Mouse (Mus musculus) hematopoietic stem cell, adult 5-6 weeks (primary cell): ENCODE data around the gene Egr4. TPM values are rescaled to one million over a fixed set of nuclear protein-coding genes. Genes with fewer than 3 reads are reported as not detected.

Source experiments
- ATAC-seq, 2 experiments: fragments of 125-278 bp in 1 of 2; replicated peaks in 1 of 2; 2 replicates each; pipeline ENCODE4 v1.8.0; 2016 to 2017; ENCODE audit warnings: inconsistent platforms in 2 of 2, mild to moderate bottlenecking in 2 of 2, moderate number of reproducible peaks in 2 of 2, low read depth in 1 of 2, moderate TSS enrichment in 1 of 2; ENCODE audit not compliant: low FRiP score in 2 of 2, poor library complexity in 2 of 2, severe bottlenecking in 2 of 2, insufficient read depth in 1 of 2, low TSS enrichment in 1 of 2
- total RNA-seq: library from RNA; stranded (forward); fragments of 172-1452, 232-1000 nt; gene quantifications from 2 replicates; pipeline ENCODE4 v1.2.3, GENCODE M21; 2017

The Egr4 gene
- total RNA-seq, 1 experiment from 2014 or later = 0.10 TPM

DNA sequence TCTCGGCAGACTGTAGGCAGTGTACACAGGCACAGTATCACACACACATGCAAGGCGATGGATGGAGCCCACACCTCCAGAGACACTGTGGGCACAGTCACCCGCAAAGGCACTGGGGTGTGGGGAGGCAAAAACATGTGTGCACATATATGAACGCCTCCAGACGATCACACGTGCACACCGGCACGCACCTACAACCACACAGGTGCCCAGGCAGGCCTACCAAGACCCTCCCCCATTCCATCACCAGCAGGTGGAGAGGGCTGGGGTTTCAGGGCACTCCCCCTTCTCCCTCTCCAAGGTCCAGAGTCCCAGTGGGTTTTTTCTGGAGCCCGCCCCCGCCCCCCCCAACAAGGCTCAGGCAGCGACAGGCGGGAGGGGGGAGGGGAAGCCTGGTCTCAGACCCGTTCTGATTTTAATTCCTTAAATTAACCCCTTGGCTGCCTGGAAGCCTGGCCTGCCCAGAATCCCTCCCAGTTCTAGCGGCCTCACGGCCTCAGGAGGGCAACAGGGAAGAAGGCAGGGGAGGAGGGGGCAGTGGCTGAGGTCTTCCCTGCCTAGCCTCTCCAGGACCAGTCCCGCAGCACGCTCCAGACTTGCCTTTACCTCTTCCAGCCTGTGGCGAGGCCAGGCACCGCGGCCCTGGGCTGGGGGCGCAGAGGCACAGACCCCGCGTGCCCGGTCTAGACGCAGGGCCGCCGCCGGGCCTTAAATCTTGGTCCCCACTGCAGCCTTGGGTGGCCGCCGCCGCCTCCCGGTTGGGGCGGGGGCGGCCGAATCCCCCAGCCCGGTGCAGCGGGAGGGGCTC, 11.1 kb downstream of the Egr4 start:
- ATAC-seq = no peak

DNA sequence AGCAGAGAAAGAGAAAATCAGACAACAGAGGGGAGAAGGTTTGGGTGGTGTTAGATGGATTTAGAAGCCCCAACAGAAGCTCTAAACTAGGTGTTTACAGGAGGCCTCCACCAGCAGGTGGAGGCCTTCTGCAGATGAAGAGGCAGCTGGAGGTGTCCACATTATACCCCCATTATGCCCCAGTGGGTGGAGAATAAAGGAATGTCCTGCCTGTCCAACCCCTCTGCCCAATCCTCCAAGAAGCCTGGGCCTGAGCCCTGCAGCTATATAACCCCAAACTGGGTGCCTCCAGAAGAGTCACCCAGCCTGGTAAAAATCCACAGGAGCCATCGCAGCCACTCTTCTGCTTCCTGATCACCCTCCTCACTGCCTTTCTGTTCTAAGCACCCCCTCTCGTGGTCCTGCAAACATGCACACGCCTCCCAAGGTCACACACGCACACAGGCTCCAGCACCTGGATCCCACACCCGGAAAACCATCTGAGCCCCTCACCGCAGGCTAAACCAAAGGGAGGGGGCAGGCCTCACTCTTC, 11.8 kb downstream of the Egr4 start:
- ATAC-seq = no peak

DNA sequence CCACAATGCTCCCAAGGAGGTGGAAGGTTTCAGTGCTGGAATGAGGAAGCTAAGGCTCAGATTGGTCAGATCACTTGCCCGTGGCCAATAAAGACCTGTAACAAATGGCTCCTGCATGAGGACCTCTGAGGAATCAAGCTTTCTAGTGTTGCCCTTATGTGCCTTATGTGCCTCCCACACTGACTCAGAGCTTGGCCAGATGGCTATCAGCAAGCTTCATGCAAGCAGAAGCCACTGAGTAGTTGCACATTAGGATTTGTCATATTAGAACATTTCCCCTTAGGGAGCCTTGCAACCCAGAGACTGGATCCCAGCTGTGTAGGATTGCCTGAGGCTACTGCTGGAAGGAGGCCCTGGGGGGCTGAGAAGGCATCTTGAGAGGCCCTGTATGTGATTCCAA, 13.0 kb downstream of the Egr4 start:
- no peak for ATAC-seq

DNA sequence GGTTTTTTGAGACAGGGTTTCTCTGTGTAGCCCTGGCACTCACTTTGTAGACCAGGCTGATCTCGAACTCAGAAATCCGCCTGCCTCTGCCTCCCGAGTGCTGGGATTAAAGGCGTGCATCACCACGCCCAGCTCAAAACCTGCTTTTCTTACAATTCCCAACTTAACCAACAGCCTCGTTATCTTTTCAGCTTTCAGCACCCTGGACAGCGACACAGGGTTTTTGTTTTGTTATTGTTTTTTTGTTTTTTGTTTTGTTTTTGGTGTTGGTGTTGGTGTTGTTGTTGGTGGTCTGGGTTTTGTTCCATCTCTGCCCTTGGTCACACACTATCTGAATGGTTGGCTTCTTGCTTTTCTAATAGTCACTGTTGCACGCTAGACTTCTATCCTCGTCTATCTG, 15.2 kb downstream of the Egr4 start:
- no peak for ATAC-seq

DNA sequence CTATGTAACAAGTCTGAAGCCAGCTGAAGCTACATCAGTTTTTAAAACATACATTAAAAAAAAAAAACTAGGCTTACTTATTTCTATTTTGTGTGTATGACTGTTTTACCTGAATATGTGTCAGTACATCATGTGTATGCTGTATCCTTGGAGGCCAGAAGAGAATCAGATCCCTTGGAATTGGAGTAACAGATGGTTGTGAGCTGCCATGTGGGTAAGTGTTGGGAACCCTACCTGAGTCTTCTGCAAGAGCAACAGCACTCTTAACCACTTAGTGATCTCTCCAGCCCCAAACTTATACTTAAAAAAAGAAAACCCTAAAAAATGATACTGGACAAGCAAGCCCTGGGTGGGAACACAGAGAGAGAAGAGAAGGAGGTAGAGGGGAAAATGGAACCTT, 16.4 kb downstream of the Egr4 start:
- ATAC-seq = no peak

DNA sequence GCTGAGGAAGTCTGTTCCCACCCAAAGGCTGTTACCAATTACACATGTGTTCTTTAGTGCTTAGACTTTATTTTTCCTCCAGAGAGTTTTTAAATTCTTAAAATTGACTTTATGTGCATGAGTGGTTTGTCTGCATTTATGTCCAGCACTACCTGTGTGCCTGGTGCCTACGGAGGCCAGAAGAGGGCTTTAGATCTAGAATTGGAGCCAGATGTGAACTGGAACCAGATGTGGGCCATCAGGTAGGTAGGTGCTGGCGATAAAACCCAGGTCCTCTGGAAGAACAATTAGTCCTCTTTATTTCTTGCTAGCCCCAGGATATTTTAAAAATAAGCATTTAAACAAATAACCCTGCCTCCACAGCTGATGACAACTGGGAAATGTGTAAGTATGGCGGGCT, 21.8 kb downstream of the Egr4 start:
- no peak for ATAC-seq

DNA sequence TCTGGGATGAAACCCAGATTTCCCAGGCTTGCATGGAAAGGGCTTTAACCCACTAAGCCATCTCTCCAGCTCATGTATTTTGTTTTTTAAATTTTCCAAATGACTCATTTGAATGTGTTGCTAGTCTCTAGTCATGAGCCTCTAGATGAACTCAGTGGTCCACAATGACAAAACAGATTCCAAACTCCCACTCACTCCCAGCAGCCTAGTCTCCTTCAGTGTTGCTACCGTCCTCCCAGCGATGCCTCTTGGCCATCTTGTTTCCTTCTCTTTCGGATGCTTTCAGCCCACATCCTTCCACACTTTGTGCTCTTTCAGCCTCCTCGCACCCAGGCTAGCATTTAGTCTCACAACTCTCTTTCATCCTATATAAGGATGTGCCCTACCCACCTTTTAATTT, 23.1 kb downstream of the Egr4 start:
- no peak for ATAC-seq

DNA sequence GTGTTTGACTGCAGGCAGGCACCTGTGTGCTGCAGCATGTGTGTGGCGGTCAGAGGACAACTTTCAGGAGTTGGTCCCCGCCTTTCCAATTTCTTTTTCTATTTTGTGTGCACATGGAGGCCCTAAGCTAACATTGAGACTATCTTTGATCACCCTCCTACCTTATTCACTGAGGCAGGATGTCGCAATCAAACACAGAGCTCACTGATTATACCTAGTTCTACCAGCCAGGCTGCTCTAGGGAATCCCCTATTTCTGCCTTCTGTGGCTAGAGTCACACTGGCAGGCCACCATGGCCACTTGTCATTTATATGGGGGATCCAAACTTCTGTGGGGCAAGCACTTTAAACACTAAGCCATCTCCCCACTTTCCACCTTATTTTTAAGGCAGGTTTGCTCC, 23.7 kb downstream of the Egr4 start:
- ATAC-seq = no peak

DNA sequence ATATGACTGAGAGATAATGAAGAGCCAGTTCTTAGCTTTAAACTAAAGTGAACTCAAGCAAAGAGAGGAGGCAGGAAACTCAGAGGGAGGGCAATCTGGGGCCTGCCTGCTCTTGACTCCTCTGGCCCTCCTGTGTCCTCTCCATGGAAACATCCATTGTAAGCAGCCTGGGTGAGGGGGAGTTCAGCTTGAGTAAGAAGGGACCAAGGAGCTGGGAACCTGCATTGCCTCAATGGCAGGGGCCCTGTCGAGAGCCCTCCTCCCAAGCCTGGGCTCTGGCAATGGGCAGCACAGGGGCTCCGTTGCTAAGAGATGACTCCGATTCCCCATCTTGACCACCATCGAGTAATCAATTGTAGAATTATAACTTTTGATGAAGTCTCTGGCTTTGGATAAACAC, 24.9 kb downstream of the Egr4 start:
- no peak for ATAC-seq

DNA sequence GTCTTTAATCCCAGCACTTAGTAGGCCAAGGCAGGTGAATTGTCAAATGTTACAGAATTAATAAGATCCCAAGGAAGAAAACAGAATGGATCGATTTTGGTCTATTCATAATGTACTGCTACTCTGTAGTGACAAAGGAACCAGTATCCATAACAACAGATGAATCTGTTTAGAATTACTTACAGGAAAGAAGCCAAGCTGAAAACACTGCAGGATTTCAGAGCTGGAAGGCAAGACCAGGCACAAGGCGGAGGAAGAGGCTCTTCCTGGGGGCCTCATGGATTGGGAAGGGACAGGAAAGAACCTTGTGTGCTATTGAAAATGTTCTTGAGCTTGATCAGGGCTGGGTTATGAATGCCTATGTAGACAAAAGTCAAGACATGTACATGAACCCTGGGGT, 27.7 kb downstream of the Egr4 start:
- ATAC-seq = no peak

DNA sequence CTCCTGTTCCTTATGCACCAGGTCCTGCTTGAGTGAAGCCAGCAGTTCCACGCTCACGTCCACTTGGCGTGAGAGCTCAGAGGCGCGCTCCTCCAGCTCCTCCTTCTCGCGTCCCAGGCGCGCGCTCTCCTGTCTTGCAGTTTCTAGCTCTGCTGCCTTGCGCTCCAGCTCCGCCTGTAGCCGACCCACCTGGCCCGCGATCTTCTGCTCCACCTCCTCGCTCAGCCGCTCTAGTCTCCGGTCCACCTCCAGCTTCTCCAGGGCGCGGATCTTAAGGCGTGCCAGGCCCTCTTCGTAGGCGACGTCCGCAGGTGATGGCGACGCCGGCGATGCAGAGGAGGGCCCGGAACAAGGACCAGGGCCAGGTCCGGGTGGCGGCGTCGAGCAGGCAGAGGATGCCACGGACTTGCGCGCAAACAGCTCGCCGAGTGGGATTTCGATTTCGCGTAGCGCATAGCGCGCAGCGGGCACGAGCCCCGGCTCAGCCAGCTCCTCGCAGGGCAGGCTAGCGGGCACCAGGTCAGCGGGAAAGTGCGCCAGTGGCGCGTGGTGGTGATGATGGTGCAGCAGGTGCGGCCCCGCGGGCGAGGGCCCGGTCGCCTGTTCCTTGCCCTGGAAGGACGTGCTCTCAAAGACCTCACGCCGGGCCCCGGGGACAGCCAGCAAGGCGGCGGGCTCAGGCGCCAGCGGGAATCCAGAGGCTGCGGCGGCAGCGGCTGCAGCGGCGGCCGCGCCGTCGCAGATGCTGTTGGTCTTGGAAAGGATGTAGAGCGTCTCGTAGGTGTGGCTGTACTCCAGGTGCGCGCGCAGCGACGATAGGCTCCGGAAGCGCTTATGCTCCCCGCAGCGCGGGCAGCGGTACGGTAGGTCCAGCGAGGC, 29.3 kb downstream of the Egr4 start:
- ATAC-seq = no peak

DNA sequence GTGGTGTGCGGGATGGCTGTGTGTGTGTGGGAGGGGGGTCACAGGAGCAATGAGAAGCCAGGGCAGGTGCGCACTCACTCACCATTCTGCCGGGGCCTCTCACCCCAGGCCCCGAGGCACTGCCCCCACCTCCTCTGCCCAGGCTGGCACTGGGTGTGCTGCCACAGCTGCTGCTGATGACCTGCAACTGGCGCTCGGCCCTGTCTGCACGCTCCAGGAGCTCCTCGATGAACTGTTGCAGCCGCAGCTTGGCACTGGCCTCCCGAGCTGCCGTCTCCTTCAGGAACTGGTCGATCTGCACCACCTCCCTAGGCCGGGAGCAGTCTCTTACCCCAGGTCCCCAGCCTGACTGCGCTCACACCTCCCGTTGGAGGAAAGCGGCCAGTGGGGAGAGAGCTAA, 32.7 kb downstream of the Egr4 start:
- no peak for ATAC-seq

DNA sequence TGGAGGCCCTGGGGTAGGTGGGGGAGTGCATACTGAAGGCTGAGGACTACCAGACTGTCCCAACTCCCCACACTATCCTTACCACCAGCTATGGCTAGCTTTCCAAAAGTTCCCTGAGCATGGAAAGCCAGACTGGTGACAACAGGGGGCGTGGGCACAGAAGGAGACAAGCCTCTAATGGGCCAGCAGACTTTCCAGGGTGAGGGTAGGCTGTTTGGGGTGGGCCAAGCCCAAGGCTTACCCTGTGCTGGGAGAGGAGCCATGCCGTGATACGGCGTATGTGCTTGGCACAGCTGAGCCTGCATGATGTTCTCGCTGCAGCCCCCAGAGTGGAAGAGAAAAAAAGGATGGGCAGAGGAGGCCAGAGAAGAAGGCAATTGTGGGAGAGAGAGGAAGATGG, 33.4 kb downstream of the Egr4 start:
- ATAC-seq = no peak

DNA sequence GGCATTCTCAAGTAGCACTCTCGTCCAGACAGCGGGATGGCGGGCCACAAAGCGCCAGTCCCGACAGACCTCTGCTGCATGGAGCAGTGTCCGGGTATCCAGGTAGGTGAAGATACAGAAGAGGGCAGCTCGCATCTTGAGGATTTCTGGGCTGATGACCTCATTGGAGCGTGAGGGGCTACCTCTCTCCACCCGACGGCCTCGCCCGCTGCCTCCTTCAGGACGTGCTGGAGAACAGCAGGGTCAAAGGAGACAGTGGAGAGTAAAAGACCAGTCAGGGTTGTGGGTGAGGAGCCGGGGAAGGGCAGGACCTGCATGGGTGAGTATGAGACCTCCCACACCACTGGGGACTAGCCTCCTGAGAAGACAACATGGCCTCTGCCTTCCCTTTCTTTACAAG, 35.0 kb downstream of the Egr4 start:
- no peak for ATAC-seq

DNA sequence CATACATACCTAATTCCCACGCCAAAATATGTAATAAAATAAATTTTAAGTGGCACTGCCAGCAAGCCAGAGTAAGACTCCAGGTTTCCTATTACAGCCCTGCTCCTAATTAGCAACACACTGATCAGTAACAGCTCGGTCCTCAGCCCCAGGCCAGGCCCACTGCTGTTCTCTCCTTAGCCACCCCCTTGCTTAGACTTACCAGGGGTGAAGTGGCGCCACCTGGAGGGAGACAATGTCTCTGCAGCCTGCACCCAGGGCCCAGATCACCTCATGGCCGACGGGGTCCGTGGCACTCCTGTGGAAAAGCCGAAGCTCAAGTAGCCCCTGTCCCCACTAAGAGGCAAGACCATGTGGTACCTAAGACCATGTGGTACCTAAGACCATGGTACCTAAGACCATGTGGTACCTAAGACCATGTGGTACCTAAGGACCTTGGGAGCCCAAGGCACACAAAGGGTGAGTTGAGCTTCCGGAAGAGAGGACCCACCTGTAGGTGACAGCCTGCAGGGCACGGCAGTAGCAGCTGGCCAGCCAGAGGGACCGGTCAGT, 35.9 kb downstream of the Egr4 start:
- ATAC-seq = peak in 1 of 2 experiments; percentile 47; a peak in 1 of 4 replicates

DNA sequence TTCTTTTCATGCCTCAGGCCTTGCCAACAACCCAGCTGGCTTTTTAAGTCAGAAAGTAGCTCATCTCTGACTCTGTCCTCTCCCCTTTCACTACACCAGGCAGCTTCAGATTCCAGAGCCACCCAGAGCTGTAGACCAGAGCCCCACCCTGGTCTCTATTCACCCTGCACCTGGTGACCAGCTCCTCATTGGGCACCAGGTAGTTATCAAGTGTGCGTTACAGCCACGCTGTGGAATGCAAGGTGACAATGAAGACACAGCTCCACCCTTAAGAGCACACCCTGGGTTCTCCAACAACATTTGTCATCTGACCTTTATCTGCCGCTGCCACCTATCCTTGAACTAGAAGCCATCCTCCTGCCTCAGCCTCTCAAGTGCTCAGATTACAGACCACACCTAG, 37.8 kb downstream of the Egr4 start:
- ATAC-seq = no peak

DNA sequence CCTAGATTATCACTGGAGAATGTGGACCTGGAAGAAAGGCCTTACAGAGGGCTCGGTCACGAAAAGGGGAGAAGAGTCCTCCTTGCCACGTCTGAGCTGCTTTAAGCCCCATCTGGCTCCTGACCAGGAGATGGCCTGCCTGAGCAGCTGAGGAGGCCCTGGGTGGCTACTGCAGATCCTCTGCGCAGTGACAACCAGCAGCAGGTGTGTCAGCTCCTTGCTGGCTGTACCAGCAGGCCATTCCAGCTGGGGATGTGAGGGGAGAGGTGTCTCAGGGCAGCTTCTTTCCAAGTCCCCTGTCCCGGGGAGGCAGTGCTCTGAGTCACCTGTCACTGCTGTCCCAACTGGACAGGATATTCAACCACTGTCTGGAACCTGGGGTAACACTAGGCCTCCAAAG, 40.8 kb downstream of the Egr4 start:
- ATAC-seq = no peak

DNA sequence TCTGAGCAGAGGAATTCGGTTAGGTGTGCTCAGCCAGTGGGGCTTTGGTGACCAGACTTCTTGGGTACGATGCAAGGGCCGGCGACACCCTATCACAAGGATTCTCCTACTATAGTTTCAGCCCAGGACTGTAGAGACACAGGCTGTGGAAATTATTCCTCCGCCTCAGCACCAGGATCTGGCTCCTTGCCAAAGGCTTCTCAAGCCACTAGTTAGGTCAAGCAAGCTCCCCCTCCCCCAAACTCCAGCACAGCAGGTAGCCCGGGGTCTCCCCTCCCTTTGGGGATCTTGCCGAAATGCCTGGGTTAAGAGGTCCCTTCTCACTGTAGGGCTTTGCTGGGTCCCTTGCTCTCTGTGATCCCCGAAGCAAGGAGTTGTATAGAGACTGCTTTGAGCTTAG, 41.4 kb downstream of the Egr4 start:
- ATAC-seq = no peak
